Mouse (Mus musculus): Measurements from ENCODE around the gene Med13. TPM values are rescaled to one million over a fixed set of nuclear protein-coding genes. Genes with fewer than 3 reads are reported as not detected.

The Med13 gene
- polyA plus RNA-seq (2016; fragmentation: Nextera tagmentation; extraction: Ambion mirVana), result 12.2 and 12.7 TPM in 2 replicates

GRCm38 (mm10) chr11:86356854-86357788 is at the start of gene Med13:
TSS of gene Med13 (minus strand) at chr11:86357602.
- H3K4me1 ChIP-seq, result peaks cover 21% of the 10 kb centered on the region
- H3K27me3 ChIP-seq, result no peaks in the 10 kb centered on the region
- peak within 1 kb of the TSS; percentile 99 for H3K27ac ChIP-seq
- no peaks in the 10 kb centered on the region for H3K9me3 ChIP-seq
- peak within 1 kb of the TSS; percentile 79 for H3K4me2 ChIP-seq (replicated peaks)
- H3K4me3 ChIP-seq, result peak within 1 kb of the TSS; percentile 93
- under 1% methylated on average over 79 of the region's 81 CpGs for WGBS
- peak; percentile 66; the same call in 1 of the 2 replicates for ATAC-seq (ENCODE audit: insufficient number of reproducible peaks, insufficient read depth, low FRiP score, low TSS enrichment)
- H3K36me3 ChIP-seq, result peaks cover 13% of the 10 kb centered on the region
- peak within 1 kb of the TSS; percentile 94 for H3K9ac ChIP-seq

GRCm38 (mm10) chr11:86404590-86404989 is 47.2 kb upstream of the Med13 start:
- Histone ChIP-seq H3K27ac (no peak overlapping the region), H3K4me1 (no peaks in the 10 kb centered on the region), H3K4me3 (no peak overlapping the region), H3K4me2 (replicated peaks) (no peak overlapping the region), H3K27me3 (no peaks in the 10 kb centered on the region), H3K36me3 (no peaks in the 10 kb centered on the region), H3K9me3 (no peaks in the 10 kb centered on the region), H3K9ac (no peak overlapping the region)
- WGBS, result 80% methylated on average over 4 of the region's 4 CpGs
- no peak for ATAC-seq (ENCODE audit: insufficient number of reproducible peaks, insufficient read depth, low FRiP score, low TSS enrichment)

DNA sequence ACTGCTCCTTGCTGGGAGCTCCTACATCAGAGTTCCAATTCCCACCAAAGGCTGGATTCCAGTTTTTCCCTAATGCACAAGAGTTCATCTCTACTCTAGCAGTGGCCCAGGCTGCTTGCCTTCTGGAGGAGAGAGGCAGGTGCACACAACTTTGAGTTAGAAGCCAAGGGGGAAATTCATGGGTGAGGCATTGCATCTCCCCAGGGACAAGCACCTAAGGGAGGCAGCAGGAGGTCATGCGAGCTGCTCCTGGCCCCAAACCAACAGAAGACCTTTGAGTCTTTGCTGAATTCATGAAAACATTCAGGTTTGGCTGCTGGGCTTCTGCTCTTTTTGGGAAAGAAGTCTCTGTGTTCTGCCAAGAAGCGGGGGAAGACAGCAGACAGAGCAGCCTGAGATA is 46.4 kb upstream of the Med13 start:
- no peaks in the 10 kb centered on the region for H3K9me3 ChIP-seq
- 70% methylated on average over 2 of the region's 2 CpGs for WGBS
- no peak overlapping the region for H3K4me3 ChIP-seq
- H3K9ac ChIP-seq, result no peak overlapping the region
- H3K27me3 ChIP-seq, result no peaks in the 10 kb centered on the region
- no peaks in the 10 kb centered on the region for H3K4me1 ChIP-seq
- H3K27ac ChIP-seq, result no peak overlapping the region
- no peak overlapping the region for H3K4me2 ChIP-seq (replicated peaks)
- no peaks in the 10 kb centered on the region for H3K36me3 ChIP-seq
- no peak for ATAC-seq (ENCODE audit: insufficient number of reproducible peaks, insufficient read depth, low FRiP score, low TSS enrichment)

DNA sequence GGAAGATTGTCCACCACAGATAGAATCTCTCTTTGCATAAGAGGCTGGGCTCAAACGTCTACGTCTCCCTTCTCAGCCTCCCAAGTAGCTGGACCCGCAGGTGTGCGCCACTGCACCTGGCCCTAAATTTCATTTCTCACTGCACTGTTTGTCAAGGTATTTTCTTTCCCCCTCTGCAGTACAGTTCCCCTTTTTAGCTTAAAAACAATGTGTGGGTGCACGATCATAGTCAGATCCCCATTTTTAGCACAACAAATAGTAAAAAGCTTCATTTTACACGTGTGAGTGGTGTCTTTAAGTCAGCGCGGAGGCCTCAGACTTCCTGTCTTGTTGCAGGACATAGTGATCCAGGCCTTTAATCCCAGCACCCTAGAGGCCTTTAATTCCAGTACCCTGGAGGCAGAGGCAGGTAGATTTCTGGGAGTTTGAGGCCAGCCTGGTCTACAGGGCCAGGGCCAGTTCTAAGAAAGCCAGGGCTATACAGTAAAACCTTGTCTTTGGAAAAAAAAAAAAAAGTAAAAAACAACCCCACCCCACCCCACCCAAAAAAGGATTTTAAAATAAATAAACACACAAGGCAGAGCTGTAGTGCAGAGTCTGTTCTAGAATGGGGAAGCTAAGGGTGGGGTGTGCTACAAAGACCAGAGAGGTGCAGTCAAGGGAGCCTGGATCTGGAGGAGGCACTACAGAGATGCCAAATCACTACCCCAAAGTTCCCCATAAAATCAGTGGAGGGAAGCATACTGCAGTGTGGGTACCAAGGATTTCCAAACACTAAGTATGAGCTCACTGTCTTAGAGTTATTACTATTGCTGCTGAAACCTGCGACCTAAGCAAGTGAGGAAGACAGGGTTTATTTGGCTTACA is 42.1 kb upstream of the Med13 start:
- Histone ChIP-seq H3K4me2 (replicated peaks) (no peak overlapping the region), H3K9me3 (no peaks in the 10 kb centered on the region), H3K4me3 (no peak overlapping the region), H3K9ac (no peak overlapping the region), H3K27me3 (no peaks in the 10 kb centered on the region), H3K36me3 (no peaks in the 10 kb centered on the region), H3K27ac (no peak overlapping the region), H3K4me1 (peaks cover 10% of the 10 kb centered on the region)
- no peak for ATAC-seq (ENCODE audit: insufficient number of reproducible peaks, insufficient read depth, low FRiP score, low TSS enrichment)
- 88% methylated on average over 9 of the region's 9 CpGs for whole genome bisulfite sequencing

DNA sequence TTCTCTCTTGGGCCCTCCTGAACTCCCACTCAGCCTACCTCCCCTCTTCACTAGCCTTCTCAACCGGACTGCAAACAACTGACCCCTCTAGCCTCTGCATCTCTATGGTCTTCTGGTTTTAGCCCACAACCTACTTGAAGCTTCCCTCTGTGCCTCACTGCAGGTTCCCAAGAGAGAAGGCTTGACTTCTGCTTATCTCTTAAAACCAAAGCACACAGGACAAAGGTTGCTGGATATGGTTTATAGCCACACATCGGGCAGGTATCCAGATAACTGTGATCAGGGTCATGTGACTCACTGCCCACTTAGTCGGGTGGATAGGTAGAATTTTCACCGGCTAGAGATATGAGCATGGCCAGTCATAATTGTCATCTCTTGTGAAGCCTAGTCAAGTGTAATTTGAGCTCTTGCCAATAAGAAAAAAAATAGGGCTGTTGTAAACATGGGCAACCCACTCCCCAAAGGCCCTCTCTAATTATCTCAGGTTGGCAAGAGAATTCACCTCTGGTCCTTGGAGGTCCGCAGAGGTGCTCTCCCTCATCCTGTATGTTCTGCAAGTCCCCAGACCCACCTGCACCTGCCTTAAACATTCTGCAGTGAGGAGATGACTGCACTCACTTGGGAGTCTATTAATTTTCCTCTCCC is 39.7 kb upstream of the Med13 start:
- WGBS, result 80% methylated on average over 5 of the region's 5 CpGs
- H3K4me1 ChIP-seq, result peaks cover 10% of the 10 kb centered on the region
- H3K9me3 ChIP-seq, result no peaks in the 10 kb centered on the region
- H3K4me2 ChIP-seq (replicated peaks), result no peak overlapping the region
- no peak for ATAC-seq (ENCODE audit: insufficient number of reproducible peaks, insufficient read depth, low FRiP score, low TSS enrichment)
- H3K27me3 ChIP-seq, result no peaks in the 10 kb centered on the region
- H3K4me3 ChIP-seq, result no peak overlapping the region
- no peak overlapping the region for H3K27ac ChIP-seq
- H3K36me3 ChIP-seq, result no peaks in the 10 kb centered on the region
- H3K9ac ChIP-seq, result no peak overlapping the region

DNA sequence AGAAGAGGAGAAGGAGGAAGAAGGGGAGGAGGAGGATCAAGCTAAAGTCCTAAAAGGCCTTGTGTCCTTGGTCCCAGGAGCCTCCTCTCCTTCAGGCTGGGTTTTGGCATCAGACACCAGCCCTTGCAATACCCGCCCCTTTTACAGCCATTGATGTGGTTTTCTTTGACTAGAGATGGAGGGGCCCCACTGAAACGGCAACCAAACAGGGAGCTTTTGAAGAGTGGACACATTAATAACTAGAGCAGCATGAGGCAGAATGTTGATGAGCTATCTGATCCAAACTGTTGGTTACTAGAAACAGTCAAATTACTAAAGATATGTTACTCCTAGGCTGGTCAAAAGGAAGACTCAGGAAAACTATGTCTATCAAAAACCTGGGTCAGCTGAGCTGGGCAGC is 39.1 kb upstream of the Med13 start:
- ATAC-seq (ENCODE audit: insufficient number of reproducible peaks, insufficient read depth, low FRiP score, low TSS enrichment), result no peak
- Histone ChIP-seq H3K9ac (no peak overlapping the region), H3K4me2 (replicated peaks) (no peak overlapping the region), H3K27me3 (no peaks in the 10 kb centered on the region), H3K9me3 (no peaks in the 10 kb centered on the region), H3K27ac (no peak overlapping the region), H3K36me3 (no peaks in the 10 kb centered on the region), H3K4me3 (no peak overlapping the region), H3K4me1 (peaks cover 10% of the 10 kb centered on the region)
- WGBS, result 45% methylated on average over 2 of the region's 2 CpGs

- peaks cover 10% of the 10 kb centered on the region for H3K4me1 ChIP-seq
- H3K27ac ChIP-seq, result no peak overlapping the region
- WGBS, result 5% methylated on average over 9 of the region's 9 CpGs
- H3K4me2 ChIP-seq (replicated peaks), result no peak overlapping the region
- no peaks in the 10 kb centered on the region for H3K9me3 ChIP-seq
- no peak overlapping the region for H3K9ac ChIP-seq
- no peak overlapping the region for H3K4me3 ChIP-seq
- no peaks in the 10 kb centered on the region for H3K36me3 ChIP-seq
- no peak for ATAC-seq (ENCODE audit: insufficient number of reproducible peaks, insufficient read depth, low FRiP score, low TSS enrichment)
- no peaks in the 10 kb centered on the region for H3K27me3 ChIP-seq
Observed at GRCm38 (mm10) chr11:86395513-86396125, 38.2 kb upstream of the Med13 start.

GRCm38 (mm10) chr11:86395100-86395499 is 37.7 kb upstream of the Med13 start:
- ATAC-seq (ENCODE audit: insufficient number of reproducible peaks, insufficient read depth, low FRiP score, low TSS enrichment), result no peak
- H3K4me3 ChIP-seq, result no peak overlapping the region
- H3K4me2 ChIP-seq (replicated peaks), result no peak overlapping the region
- no peaks in the 10 kb centered on the region for H3K36me3 ChIP-seq
- no peak overlapping the region for H3K27ac ChIP-seq
- 91% methylated on average over 4 of the region's 4 CpGs for WGBS
- no peaks in the 10 kb centered on the region for H3K9me3 ChIP-seq
- H3K9ac ChIP-seq, result no peak overlapping the region
- H3K27me3 ChIP-seq, result no peaks in the 10 kb centered on the region
- peaks cover 10% of the 10 kb centered on the region for H3K4me1 ChIP-seq

DNA sequence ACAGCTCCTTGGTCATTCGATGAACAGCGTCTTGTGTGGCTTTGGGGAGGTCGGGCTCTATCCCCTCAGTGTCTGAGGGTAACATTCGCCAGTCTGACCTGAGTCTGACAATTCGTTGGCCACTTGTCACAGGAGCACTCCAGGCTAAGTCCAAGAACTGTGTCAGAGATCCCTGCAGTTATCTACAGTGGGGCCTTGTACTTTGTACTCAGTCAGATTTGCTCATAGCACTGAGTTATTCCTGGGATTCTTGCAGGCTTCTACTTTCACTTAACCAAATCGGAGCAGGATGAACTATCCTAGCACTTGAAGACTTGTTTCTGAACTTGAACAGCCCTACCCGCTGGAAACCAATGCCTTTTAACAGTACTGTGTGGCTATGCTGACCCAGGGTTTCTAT is 34.3 kb upstream of the Med13 start:
- H3K4me1 ChIP-seq, result peaks cover 17% of the 10 kb centered on the region
- no peak overlapping the region for H3K27ac ChIP-seq
- WGBS, result 86% methylated on average over 7 of the region's 7 CpGs
- H3K9ac ChIP-seq, result no peak overlapping the region
- no peak for ATAC-seq (ENCODE audit: insufficient number of reproducible peaks, insufficient read depth, low FRiP score, low TSS enrichment)
- H3K4me3 ChIP-seq, result no peak overlapping the region
- no peaks in the 10 kb centered on the region for H3K36me3 ChIP-seq
- H3K9me3 ChIP-seq, result no peaks in the 10 kb centered on the region
- H3K4me2 ChIP-seq (replicated peaks), result no peak overlapping the region
- H3K27me3 ChIP-seq, result no peaks in the 10 kb centered on the region

GRCm38 (mm10) chr11:86390308-86390707 is 32.9 kb upstream of the Med13 start:
- Histone ChIP-seq H3K4me1 (peaks cover 18% of the 10 kb centered on the region), H3K4me2 (replicated peaks) (no peak overlapping the region), H3K4me3 (no peak overlapping the region), H3K36me3 (no peaks in the 10 kb centered on the region), H3K27ac (no peak overlapping the region), H3K9ac (no peak overlapping the region), H3K27me3 (no peaks in the 10 kb centered on the region), H3K9me3 (no peaks in the 10 kb centered on the region)
- 43% methylated on average over 1 of the region's 1 CpGs for WGBS
- no peak for ATAC-seq (ENCODE audit: insufficient number of reproducible peaks, insufficient read depth, low FRiP score, low TSS enrichment)

GRCm38 (mm10) chr11:86389506-86389905 is 32.1 kb upstream of the Med13 start:
- Histone ChIP-seq H3K27me3 (no peaks in the 10 kb centered on the region), H3K4me1 (peaks cover 18% of the 10 kb centered on the region), H3K36me3 (no peaks in the 10 kb centered on the region), H3K27ac (no peak overlapping the region), H3K9ac (no peak overlapping the region), H3K9me3 (no peaks in the 10 kb centered on the region), H3K4me2 (replicated peaks) (no peak overlapping the region), H3K4me3 (no peak overlapping the region)
- no peak for ATAC-seq (ENCODE audit: insufficient number of reproducible peaks, insufficient read depth, low FRiP score, low TSS enrichment)
- WGBS, result 85% methylated on average over 4 of the region's 4 CpGs

Measured in embryonic facial prominence, embryonic 12.5 days (tissue).